Mouse (Mus musculus) cortical plate, adult 2 months (tissue): ENCODE results near the gene Tbc1d22a.

Source experiments
- CTCF ChIP-seq: fragments of 200-500 bp; IDR thresholded peaks from 2 replicates; pipeline ENCODE4 v1.5.1; 2011; ENCODE audit warnings: mild to moderate bottlenecking, control low read depth, low read length; ENCODE audit not compliant: insufficient read depth; ENCODE audit errors: extremely low read depth
- POLR2A ChIP-seq: fragments of 200-500 bp; IDR thresholded peaks from 2 replicates; pipeline ENCODE4 v1.6.1; 2011; ENCODE audit warnings: mild to moderate bottlenecking, low read length, control low read depth; ENCODE audit not compliant: insufficient read depth; ENCODE audit errors: extremely low read depth

GRCm38 (mm10) chr15:86422858-86423257 lies 208.6 kb downstream of the Tbc1d22a start:
- TF ChIP-seq POLR2A: no peak
- no peak for TF ChIP-seq CTCF
